Mouse (Mus musculus): Measurements from ENCODE around the gene Zfp969. TPM values are rescaled to one million over a fixed set of nuclear protein-coding genes. Genes with fewer than 3 reads are reported as not detected.
"Not testable (repeated sequence)": the region's sequence is repeated elsewhere in the genome, so short reads cannot be mapped to it uniquely, and the experiment has no call there.

The Zfp969 gene
- 16.9 and 21.8 TPM in 2 replicates for polyA plus RNA-seq (2015; fragmentation: Nextera tagmentation; extraction: Ambion mirVana)

GRCm38 (mm10) chr2:175703546-175703945, at the start of gene Zfp969:
Zfp969 (minus strand) TSS chr2:175703646.
- H3K4me2 ChIP-seq; H3K9ac ChIP-seq; H3K4me1 ChIP-seq (replicated peaks); H3K27ac ChIP-seq; ATAC-seq (replicated peaks; ENCODE audit: insufficient number of reproducible peaks, insufficient read depth, low FRiP score, low read depth); H3K36me3 ChIP-seq; H3K27me3 ChIP-seq; H3K4me3 ChIP-seq; H3K9me3 ChIP-seq (replicated peaks): not testable (repeated sequence)
- WGBS, result no CpG with 5 or more reads among the region's 9 CpGs

- H3K9ac ChIP-seq; H3K4me3 ChIP-seq; H3K27ac ChIP-seq; H3K4me1 ChIP-seq (replicated peaks); H3K4me2 ChIP-seq; H3K9me3 ChIP-seq (replicated peaks); H3K36me3 ChIP-seq; H3K27me3 ChIP-seq; ATAC-seq (replicated peaks; ENCODE audit: insufficient number of reproducible peaks, insufficient read depth, low FRiP score, low read depth): not testable (repeated sequence)
- no CpG with 5 or more reads among the region's 2 CpGs for WGBS
Observed at GRCm38 (mm10) chr2:175741237-175741636, 37.8 kb upstream of the Zfp969 start, which contains the start of gene Gm2007. Gm2007 (plus strand) TSS chr2:175741537.

- H3K27me3 ChIP-seq, result not testable (repeated sequence)
Observed at GRCm38 (mm10) chr2:175643678-175644077, 59.8 kb downstream of the Zfp969 start, which contains the start of gene Gm11007. Gm11007 (plus strand) TSS chr2:175643978.

More at GRCm38 (mm10) chr2:175643678-175644077, 59.8 kb downstream of the Zfp969 start, which contains the start of gene Gm11007:
- H3K36me3 ChIP-seq; H3K9me3 ChIP-seq (replicated peaks); ATAC-seq (replicated peaks; ENCODE audit: insufficient number of reproducible peaks, insufficient read depth, low FRiP score, low read depth); H3K9ac ChIP-seq; H3K4me2 ChIP-seq; H3K27ac ChIP-seq; H3K4me1 ChIP-seq (replicated peaks); H3K4me3 ChIP-seq: not testable (repeated sequence)
- WGBS, result no CpG with 5 or more reads among the region's 2 CpGs

Other genes with a start within 250 kb of the Zfp969 start
- 6.4 and 7.9 TPM in 2 replicates for gene Zfp965, start 233.7 kb downstream of the Zfp969 start, polyA plus RNA-seq (2015; fragmentation: Nextera tagmentation; extraction: Ambion mirVana)
- gene Gm11007, start 59.7 kb downstream of the Zfp969 start, polyA plus RNA-seq (2015; fragmentation: Nextera tagmentation; extraction: Ambion mirVana), result not detected in 2 replicates
- gene Gm2007, start 37.9 kb upstream of the Zfp969 start, polyA plus RNA-seq (2015; fragmentation: Nextera tagmentation; extraction: Ambion mirVana), result not detected in 2 replicates
- 3.9 and 4.9 TPM in 2 replicates for gene Gm14288, start 97.4 kb upstream of the Zfp969 start, polyA plus RNA-seq (2015; fragmentation: Nextera tagmentation; extraction: Ambion mirVana)
- gene Gm6710, start 165.6 kb upstream of the Zfp969 start, polyA plus RNA-seq (2015; fragmentation: Nextera tagmentation; extraction: Ambion mirVana), result 12.6 and 13.5 TPM in 2 replicates
- gene Zfp966, start 227.5 kb upstream of the Zfp969 start, polyA plus RNA-seq (2015; fragmentation: Nextera tagmentation; extraction: Ambion mirVana), result 1.4 and 2.0 TPM in 2 replicates